Mouse (Mus musculus) gastrocnemius, adult 2 months (tissue): ENCODE measurements around the gene Fgfr2. TPM values are rescaled to one million over a fixed set of nuclear protein-coding genes. Genes with fewer than 3 reads are reported as not detected.

ENCODE experiments used
- DNase-seq: peaks from one replicate; pipeline ENCODE4 v3.0.0; 2022
- H3K27ac ChIP-seq: fragments of 200-600 bp; 2 replicates; pipeline ENCODE4 v1.8.1; 2022; ENCODE audit warnings: mild to moderate bottlenecking
- H3K4me3 ChIP-seq: fragments of 200-600 bp; 2 replicates; pipeline ENCODE4 v1.8.1; 2022; ENCODE audit warnings: mild to moderate bottlenecking, moderate library complexity
- CTCF ChIP-seq: fragments of 200-600 bp; IDR thresholded peaks from 2 replicates; pipeline ENCODE4 v1.8.1; 2022; ENCODE audit warnings: antibody characterized with exemption, mild to moderate bottlenecking, moderate library complexity
- intact Hi-C: fragments of 180-260 bp; cut with DNase I; formaldehyde crosslinking; loops from one replicate; pipeline ENCODE4 v1.15.1; 2025
- total RNA-seq, 2 experiments: library from RNA; stranded (reverse); gene quantifications; 2 replicates each; pipeline ENCODE4 v1.2.3; 2021

Fgfr2 gene
- total RNA-seq, 2 experiments from 2014 or later: 0.15 to 0.33 TPM

DNA sequence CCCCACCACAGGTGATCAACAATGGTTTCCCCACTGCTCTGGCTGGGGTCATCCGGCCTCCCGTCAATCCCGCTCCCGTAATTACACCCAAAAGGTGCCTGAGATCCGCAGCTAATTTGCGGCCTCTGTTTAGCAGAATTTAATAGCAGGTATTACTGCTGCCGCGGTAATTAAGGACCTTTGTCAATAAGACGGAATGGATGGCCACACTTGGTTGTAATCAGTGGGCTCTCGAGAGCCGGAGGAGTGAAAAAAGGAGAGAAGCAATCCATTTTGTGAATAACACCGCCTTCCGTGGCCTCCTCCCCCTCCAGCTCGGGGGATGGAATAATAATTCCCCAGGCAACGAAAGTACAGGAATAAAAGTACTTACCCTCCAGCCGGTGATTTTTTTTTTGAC lies 1479.1 kb downstream of the Fgfr2 start:
- TF ChIP-seq CTCF: no peak
- DNase-seq: no peak
- H3K27ac ChIP-seq: no peak overlapping the region
- intact Hi-C loops: no loop called here
- no peak overlapping the region for H3K4me3 ChIP-seq

DNA sequence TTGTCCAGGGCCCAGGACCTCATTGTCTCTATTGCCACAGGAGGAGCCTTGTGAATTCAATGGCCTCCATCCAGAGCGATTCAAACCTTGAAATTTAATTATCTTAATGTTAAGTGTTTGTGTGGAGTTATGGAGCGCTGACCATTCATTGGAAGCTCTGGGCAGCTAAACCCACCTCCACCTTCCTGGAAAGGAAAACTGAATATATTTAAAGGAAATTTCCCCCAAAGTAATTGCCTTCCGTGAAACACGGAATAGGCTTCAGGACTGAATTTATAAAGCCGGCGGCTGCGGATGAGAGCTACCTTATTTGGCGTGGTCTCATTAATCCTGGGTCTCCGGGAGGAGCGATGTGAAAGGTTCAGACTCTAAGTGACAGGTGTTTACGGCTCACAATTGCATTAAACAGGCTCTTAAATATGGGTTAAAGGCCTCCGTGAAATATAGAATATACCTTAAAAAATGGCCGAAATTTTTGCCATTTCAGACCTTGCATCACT lies 1479.8 kb downstream of the Fgfr2 start:
- DNase-seq: no peak
- TF ChIP-seq CTCF: no peak
- intact Hi-C loops: no loop called here
- Histone ChIP-seq H3K4me3 (no peak overlapping the region), H3K27ac (no peak overlapping the region)

GRCm38 (mm10) chr7:131629562-131629961 lies 1493.6 kb downstream of the Fgfr2 start:
- Histone ChIP-seq H3K4me3 (no peak overlapping the region), H3K27ac (no peak overlapping the region)
- no peak for DNase-seq
- intact Hi-C loops: no loop called here
- TF ChIP-seq CTCF: no peak

DNA sequence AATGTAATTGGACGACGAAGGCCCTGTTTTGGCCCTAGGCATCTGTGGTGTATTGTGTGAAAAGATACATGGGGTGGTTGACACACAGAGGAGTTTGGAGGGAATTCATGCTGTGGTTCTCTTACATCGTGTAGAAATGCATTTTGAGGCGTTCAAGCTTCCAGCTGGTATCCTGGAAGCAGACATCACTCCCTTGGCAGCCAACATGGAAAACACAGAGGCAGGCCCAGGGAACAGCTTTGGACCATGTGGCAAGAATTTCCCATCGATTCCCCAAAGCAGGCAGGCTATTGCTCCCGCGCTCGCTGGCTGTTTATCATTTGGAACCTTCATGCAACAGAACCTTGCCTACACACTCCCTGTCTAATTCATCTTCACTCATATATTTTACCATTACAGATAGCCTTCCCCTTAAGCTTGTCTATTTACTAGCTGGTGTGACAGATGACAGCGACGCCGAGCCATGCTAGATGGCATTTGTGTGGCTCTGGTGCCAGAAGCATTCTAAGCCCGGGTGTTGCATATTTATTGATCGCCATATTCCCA lies 1494.2 kb downstream of the Fgfr2 start:
- TF ChIP-seq CTCF: no peak
- intact Hi-C loops: no loop called here

DNA sequence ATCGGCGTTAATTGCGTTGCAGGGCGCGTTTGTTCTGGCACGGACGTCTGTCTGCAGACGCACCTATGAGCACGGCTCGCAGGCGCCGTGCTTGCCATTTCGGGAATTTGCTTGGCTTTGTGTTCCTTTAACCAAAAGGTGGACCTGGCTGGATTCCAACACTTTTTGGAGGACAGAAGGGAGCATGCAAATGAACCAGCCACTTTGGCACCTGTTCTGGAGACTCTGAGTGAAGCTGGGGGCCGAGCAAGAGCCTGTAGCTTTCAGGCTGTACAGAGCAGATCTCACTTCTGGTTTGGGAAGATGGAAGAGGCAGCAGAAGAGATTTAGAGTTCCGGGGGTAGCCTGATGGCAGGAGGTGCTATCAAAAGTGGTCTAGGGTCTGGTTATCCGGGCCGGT lies 1494.8 kb downstream of the Fgfr2 start:
- intact Hi-C loops: no loop called here
- no peak overlapping the region for H3K4me3 ChIP-seq
- no peak for TF ChIP-seq CTCF

More for the DNA sequence above, 1494.2 kb downstream of the Fgfr2 start:
- DNase-seq: no peak
- H3K27ac ChIP-seq: no peak overlapping the region
- H3K4me3 ChIP-seq: no peak overlapping the region

GRCm38 (mm10) chr7:131609677-131610076 lies 1513.5 kb downstream of the Fgfr2 start:
- TF ChIP-seq CTCF: no peak
- Histone ChIP-seq H3K27ac (no peak overlapping the region), H3K4me3 (no peak overlapping the region)
- DNase-seq: no peak
- intact Hi-C loops: no loop called here

More for the DNA sequence above, 1494.8 kb downstream of the Fgfr2 start:
- H3K27ac ChIP-seq: no peak overlapping the region
- no peak for DNase-seq

GRCm38 (mm10) chr7:131608049-131608448 lies 1515.1 kb downstream of the Fgfr2 start:
- H3K4me3 ChIP-seq: no peak overlapping the region
- no peak for DNase-seq
- TF ChIP-seq CTCF: no peak
- intact Hi-C loops: no loop called here
- no peak overlapping the region for H3K27ac ChIP-seq

DNA sequence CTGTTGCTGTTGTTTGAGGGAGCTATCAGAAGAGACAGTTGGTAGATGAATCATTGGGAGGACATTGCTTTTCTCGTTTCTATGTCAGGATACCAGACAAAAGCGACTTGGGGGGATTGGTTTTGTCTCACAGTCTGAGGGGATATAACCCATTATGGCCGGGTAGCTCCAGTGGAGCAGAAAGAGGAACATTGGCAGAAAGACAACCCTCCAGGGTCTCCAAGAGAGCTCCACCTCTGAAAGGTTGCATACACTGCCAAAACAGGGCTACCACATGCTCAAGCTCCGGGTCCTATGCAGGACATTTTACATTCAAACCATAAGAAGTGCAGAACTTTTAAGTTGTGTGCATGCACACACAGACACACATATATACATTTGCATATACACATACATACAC lies 1517.7 kb downstream of the Fgfr2 start:
- Histone ChIP-seq H3K4me3 (no peak overlapping the region), H3K27ac (no peak overlapping the region)
- no peak for TF ChIP-seq CTCF
- DNase-seq: no peak
- intact Hi-C loops: no loop called here

DNA sequence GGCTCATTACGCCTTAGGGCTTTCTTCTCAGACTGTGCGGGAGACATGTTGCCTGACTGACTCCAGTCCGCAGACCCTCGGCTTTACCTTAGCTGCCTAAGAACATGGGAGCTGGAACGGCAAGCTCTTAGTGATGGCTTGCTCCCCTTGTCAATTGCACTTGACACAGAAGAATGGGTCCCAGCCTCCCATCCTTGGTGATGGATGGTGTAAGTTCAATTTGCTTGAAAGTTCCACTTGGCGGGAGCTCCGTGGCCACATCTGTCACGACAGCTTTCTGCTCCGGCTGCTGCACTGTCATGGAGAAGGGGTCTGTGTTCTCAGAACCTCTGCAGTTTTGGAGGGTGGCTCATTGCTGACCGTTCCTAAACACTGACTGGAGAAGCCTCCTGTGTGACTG lies 1518.2 kb downstream of the Fgfr2 start:
- TF ChIP-seq CTCF: no peak
- no peak overlapping the region for H3K4me3 ChIP-seq
- intact Hi-C loops: no loop called here
- no peak for DNase-seq
- no peak overlapping the region for H3K27ac ChIP-seq

DNA sequence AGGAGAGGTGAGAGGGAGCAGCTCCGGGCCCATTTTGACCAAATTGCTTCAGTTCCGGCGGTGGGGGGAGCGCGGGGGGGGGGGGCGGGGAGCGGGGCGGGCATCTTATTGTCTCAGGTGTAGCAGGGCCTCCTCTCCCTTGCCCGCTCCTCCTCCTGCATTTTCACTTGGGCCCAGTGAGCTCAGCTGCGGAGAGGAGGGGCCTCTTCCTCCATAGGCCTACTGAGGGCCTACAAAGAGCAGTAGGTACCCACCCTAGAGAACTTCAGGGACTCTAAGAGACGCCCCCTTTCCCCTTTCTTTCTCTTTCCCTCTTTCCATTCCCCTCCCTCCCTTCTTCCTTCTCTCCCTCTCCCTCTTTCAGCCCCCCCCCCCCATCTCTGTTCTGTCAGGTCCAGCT lies 1520.0 kb downstream of the Fgfr2 start:
- intact Hi-C loops: no loop called here
- no peak for TF ChIP-seq CTCF
- Histone ChIP-seq H3K27ac (no peak overlapping the region), H3K4me3 (no peak overlapping the region)
- no peak for DNase-seq

- Histone ChIP-seq H3K4me3 (no peak overlapping the region), H3K27ac (no peak overlapping the region)
- TF ChIP-seq CTCF: no peak
- no peak for DNase-seq
- intact Hi-C loops: no loop called here
Observed at GRCm38 (mm10) chr7:131602106-131602505, 1521.0 kb downstream of the Fgfr2 start.

GRCm38 (mm10) chr7:131598483-131598824 lies 1524.7 kb downstream of the Fgfr2 start:
- DNase-seq: no peak
- Histone ChIP-seq H3K4me3 (no peak overlapping the region), H3K27ac (no peak overlapping the region)
- no peak for TF ChIP-seq CTCF
- intact Hi-C loops: no loop called here

DNA sequence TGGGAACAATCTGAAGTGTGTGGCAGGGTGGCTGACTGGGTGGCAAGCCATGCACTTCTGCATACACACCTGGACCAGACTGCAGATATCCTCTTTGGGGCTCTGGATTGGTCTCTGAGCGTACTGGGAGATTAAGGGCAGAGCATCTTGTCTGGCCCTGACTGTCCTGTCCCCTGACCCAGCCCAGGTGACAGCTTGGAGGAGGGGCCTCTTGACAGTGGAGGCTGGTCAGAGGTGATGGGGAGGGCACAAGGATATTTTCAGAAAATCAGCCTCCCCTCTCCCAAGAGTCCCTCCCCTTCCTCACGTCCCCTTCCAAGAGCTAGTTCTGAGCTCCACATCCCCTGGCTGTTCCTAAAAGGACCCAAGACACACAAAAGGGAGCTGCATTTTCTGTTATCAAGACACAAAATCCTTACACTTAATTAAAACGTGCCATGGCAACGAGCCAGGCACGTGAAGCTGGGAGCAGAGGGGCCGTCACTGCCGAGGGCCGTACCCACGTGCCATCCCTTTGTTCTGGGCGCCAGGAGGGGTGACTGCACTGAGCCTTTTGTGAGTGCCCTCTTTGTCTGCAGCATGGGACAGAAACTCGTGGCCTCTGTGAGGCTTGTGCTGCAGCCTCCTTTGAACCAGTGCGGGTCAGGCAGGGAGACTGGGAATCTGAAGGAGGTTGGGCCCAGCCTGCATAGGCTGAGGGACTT lies 1525.2 kb downstream of the Fgfr2 start:
- H3K27ac ChIP-seq: no peak overlapping the region
- intact Hi-C loops: no loop called here
- no peak for DNase-seq
- TF ChIP-seq CTCF: no peak
- no peak overlapping the region for H3K4me3 ChIP-seq

GRCm38 (mm10) chr7:131585551-131585950 lies 1537.6 kb downstream of the Fgfr2 start:
- intact Hi-C loops: no loop called here
- no peak overlapping the region for H3K27ac ChIP-seq
- no peak for DNase-seq
- no peak overlapping the region for H3K4me3 ChIP-seq
- TF ChIP-seq CTCF: no peak
